Mouse (Mus musculus) gastrocnemius, postnatal 10 days (tissue): ENCODE measurements around the gene Rpain. TPM values are rescaled to one million over a fixed set of nuclear protein-coding genes. Genes with fewer than 3 reads are reported as not detected.

Experiments
- DNase-seq: peaks from one replicate; pipeline ENCODE4 v3.0.0; 2021; ENCODE audit warnings: mixed read lengths
- total RNA-seq, 2 experiments: library from RNA; stranded (reverse); gene quantifications; 2 replicates each; pipeline ENCODE4 v1.2.3; 2021

Gene Rpain
- total RNA-seq, 2 experiments from 2014 or later: 14.0 to 15.3 TPM

DNA sequence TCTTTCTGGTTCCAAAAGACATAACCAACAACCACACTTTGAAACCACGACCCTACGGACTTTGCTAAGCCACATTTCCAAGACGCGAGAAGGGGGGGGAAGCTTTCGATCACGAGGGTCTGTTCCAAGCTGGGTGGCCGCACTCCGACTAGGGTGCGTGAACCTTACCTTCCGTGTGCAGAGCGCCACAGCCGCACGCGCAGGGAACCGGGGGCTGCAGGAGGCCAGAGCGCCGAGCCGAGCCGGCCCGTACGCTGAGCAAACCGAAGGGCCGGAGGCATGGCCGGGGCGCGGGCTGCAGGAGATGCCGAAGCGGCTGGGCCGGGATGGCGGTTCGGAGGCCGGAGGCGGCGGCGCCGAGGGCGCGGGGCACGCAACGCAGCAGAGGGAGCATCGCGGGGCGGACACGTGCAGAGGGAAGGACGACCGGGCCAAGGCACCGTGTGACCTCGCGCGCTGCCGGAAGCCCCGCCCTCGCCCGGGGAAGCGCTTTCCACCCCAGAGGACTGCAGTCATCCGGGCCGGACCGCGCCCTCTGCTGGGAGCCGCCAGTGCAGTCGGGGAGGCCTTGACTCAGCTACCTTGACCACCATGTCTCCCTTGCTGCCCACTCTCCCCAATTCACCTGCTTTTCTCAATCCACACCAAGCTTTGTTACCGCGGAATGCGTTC is 12.7 kb downstream of the Rpain start, which contains the start of gene C1qbp:
C1qbp (minus strand) TSS at position 470 of the 672 bp plus-strand sequence.
- DNase-seq: peak; percentile 99

DNA sequence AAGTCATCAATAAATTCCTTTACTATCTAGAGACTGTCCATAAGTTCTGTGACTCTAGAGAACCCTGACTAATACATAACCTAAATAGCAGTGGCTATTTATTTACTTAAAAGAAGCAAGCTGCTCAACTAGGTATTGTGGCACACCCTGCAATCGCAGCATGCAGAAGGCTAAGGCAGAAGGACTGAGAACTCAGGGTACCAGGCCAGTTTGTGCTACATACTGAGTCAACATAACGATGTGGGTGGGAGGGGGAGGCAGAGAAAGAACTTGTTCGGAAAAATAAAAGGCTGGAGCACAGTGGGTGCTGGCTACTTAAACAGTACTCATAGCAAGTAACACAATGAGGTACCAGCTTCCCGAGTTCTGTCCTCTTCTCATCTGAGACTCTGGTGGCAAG is 31.2 kb downstream of the Rpain start:
- no peak for DNase-seq

DNA sequence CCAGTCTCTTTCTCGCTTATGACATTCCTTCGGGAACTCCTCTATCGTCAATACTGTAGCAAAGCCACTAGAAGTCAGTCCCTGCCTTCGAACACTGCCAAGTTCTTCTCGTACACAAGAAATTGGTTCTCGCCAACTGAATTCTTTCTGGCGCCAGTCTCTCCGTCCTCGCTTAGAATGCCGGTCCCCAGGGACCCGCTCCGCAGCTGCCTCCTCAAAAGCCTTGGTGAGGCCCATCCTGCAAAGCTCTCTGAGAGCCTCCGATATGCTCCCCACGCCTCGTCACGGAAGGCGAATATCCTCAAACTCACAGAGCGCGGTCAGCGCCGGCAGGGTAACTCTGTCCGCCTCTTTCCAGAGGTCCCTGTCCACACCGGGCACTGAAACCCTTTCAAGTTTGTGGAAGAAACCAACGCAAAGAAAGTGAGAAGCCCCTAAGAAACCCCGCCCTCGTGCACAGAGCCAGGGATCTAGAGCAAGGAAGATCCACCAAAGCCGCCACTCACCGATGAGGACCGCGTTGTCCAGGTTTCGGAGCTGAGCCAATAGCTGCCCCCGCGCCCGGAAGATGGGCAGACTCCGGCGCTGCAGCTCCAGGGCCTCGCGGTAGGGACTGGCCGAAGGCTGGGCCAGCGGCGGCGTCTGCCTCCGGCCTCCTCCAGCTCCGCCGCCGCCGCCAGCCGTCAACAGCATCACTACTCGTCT is 33.8 kb downstream of the Rpain start:
- peak; percentile 35 for DNase-seq

DNA sequence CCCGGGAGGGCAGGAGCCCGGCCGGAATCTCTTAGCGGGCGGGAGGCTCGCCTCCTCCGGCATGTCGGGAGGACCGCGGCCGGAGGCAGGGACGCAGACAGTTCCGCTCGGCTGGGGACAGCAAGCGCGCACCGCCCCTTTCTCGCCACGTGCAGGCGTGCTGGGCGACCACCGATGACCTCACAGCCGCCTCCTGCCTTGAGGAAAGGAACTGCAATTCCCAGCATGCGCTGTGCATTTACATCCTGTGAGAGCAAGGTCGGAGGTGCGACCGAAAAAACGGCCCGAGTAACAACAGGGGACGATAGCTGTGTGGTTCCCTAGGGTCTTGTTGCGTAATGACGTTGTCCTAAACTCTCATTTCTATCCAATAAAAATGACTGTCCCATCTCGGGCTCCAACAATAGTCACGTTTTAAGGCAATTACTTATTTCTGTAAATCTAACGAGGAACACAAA is 34.3 kb downstream of the Rpain start, which contains the start of gene Dhx33:
Dhx33 (minus strand) TSS at position 122 of the 458 bp plus-strand sequence.
- peak; percentile 91 for DNase-seq

DNA sequence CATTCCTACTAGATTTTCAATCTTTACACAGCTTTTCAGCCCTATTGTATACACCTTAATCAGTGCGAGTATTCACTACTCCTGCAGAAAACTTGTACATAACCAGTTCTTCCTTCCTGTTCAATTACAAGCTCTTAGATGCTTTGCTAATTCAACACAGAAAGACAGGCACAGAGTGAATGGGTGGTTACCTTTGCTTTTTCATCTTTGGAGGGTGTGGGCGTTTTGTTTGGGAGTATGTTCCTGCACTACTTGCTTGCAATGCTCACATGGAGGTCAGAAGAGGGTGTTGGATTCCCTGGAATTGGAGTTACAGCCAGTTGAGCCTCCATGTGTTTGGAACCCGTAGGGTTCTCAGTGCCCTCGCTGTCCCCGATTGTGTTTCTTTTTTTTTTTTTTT is 35.0 kb downstream of the Rpain start:
- no peak for DNase-seq

DNA sequence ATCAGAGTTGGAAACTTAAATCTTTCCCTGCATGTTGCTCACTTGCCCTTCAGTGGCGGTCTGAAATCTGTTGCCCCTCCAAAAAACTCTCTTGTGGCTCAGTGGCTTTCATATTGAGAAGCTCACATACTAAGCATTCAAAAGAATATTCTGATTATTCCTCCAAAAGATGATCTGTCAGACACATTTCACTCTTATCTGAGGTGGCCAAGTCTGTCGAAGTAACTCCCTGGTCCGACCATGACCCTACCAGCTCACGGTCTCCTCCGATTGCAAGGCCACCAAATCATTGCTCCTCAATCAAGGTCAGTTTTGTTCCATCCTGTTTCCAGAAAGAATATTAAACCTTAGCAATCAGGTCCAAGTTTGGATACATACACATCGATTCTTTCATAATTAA is 37.0 kb downstream of the Rpain start:
- DNase-seq: no peak

DNA sequence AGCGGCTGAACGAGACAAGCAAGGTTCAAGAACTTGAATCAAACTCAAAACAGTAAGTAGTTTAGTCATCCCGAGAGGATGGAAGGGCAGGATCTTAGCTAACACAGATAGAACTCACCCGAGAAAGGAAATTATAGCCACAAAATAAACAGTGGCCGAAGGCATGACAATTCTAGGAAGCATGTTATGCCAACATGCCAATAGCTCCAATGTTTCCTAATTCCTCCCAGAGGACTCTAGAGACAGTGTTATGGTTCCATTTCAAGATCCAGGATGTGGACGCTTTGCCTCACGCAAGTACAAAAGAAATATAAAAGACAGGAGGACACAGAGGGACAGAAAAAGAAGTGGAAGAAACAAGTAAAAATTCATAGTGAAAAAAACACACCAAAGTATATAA is 37.8 kb downstream of the Rpain start:
- DNase-seq: no peak

DNA sequence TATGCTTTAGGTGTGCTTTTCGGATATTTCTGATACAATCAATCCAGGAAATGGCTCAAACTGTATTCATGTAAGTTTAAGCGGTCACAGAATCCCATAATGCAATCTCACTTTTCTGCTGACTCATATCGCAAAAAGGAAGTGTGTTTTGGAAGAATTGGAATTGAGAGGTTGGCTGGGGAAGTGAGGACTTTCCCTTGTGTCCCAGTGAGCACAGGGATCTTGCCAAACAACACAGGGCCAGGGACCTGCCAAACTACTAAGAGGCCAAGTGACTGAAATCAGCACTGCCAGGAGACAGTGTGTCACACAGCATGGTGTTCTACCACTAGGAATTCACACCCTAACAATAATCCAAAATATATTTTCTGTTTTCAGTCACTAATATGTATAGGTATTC is 38.3 kb downstream of the Rpain start:
- no peak for DNase-seq

DNA sequence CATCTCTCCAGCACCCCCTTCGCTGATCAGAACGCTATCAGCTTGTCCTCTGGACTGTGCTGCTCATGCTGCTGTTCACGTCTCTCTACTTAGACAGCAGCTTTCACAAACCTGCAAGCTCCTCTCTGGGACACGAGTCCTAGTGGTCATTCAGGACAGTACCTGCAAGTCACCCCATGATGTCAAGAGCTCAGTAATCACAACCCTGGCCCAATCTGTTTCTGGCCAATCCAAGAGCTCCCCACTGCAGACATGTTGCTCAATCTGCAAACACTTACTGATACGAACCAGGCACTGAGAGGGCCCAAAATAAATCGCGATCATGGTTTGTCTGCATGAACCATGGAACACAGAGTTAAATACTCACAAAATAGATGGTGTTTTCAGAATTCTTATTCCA is 42.7 kb downstream of the Rpain start:
- DNase-seq: no peak

DNA sequence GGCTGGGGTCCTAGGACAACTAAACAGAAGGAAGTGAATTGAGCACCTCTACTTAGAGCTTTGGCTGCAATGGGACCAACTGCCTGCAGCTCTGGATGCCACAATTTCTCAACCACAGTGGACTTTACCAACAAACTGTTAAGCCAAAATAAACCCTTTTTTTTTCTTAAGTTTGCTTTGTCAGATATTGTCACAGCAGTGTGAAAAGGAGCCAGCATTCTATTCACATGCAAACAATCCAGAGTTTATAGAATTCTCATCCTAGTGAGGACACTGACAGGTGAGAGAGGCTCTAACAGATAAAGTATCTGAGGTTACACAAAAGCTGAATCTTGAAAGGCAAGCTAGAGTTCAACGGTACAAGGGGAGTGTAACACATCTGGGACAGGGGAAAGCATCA is 47.0 kb downstream of the Rpain start:
- DNase-seq: no peak

DNA sequence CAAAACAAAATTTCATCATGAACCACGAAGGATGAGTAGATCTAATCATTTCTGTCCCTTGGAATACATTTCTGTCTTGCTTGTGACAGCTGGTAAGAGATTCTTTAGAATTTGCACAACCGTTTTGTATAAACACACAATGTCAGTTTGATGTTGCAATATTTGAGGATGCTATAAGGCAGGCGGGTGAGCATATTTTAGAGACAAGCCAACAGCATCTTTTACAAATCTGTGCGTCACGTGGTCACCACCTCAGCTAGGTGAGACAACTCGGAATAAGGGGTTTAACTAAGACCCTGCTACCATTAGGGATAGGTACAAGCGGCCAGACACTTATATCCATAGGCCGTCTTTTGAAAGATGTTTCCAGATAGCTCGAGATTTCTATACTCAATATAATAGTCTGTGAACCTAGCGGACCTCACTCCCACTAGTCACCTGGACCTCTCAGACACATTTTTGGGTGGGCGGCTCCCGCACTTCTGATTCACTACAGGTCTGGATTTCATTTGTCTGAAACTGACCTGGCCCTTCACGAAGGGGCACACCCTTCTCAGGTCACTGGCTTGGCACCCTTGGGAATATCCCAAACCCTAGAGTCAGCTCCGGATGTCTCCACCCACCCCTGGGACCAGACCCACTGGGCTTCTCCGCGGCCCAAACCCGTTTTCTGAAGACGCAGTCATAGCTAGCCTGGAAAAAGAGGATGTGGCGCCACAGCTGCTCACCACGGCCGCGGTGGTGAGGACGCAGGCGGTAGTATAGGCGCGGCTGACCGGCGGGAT is 48.6 kb downstream of the Rpain start:
- DNase-seq: no peak

DNA sequence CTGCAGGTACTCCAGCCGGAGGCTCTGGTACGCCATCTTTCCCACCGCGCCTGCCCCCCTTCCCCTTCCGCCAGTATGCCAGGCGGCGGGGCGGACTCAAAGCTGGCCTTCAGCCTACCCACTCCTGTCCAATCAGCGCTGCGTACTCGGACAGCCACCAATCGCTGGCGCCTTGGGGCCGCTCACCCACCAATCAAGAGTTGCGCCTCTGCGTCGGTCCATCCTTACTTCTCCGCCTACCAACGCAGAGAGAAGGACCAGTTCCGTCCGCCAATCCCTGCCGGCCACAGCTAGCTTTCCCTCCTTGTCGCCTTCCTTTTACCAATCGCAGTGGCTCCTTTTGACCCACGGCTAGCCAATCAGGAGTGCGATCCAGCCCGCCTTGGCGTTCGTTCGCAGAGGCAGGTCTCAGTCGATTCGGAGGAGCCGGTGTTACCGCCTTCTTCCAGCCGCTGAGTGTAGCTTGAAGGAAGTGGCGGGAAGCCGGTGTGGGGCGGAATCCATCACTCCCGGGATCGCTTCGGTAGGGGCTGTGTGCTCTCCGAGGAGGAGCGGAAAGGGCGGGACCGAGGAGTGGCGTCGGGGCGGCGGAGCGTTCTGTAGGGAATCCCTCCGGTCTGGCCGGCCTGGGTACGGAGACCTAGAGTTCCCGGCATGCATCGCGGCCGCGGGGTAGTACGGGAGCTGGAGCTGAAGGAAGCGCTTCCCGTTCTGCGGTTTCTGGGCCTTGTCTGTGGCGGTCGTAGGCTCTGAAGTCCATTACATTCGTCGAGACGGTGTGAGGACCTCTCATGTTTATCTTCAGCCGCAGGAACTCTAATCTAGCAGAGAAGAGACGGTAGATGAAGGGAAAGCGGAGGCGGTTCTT is 49.4 kb downstream of the Rpain start, which contains the start of the genes Mis12 and Derl2:
Mis12 (plus strand) TSS at position 411 of the 868 bp plus-strand sequence.
Derl2 (minus strand) TSS at position 641 of the 868 bp plus-strand sequence.
- peak; percentile 94 for DNase-seq

Other genes with a start within 250 kb of the Rpain start
- gene Zfp3, start 206.0 kb upstream of the Rpain start, total RNA-seq: 10 to 100 TPM; 11.6 to 12.4 TPM
- not detected for gene Scimp, start 157.6 kb upstream of the Rpain start, total RNA-seq
- gene Rabep1, start 125.4 kb upstream of the Rpain start, total RNA-seq: 10 to 100 TPM; 27.5 to 30.4 TPM
- 10 to 100 TPM; 50.1 to 52.0 TPM for gene Nup88, start 240 bp upstream of the Rpain start, total RNA-seq
- 100 to 1,000 TPM; 158 to 183 TPM for gene C1qbp, start 12.8 kb downstream of the Rpain start, total RNA-seq
- gene Dhx33, start 34.2 kb downstream of the Rpain start, total RNA-seq: 10 to 100 TPM; 10.7 to 13.3 TPM
- 1 to 10 TPM; 5.4 to 8.2 TPM for gene Mis12, start 49.4 kb downstream of the Rpain start, total RNA-seq
- 10 to 100 TPM; 15.2 to 17.4 TPM for gene Derl2, start 49.6 kb downstream of the Rpain start, total RNA-seq
- 1 to 10 TPM; 4.0 to 5.5 TPM for gene 6330403K07Rik, start 63.3 kb downstream of the Rpain start, total RNA-seq
- gene Nlrp1a, start 174.5 kb downstream of the Rpain start, total RNA-seq: under 1 TPM; 0.31 to 0.43 TPM